Mouse (Mus musculus): ENCODE measurements around the gene Mcl1.

Mcl1 gene

GRCm38 (mm10) chr3:95709044-95709443 is 50.5 kb downstream of the Mcl1 start:
- no peak for DNase-seq (ENCODE audit: low spot score in 2 of 2)

- no peak for DNase-seq (ENCODE audit: low spot score in 2 of 2)
Observed at GRCm38 (mm10) chr3:95709967-95710366, 51.4 kb downstream of the Mcl1 start.
